Mouse (Mus musculus): ENCODE measurements around the gene Tsnaxip1. TPM values are rescaled to one million over a fixed set of nuclear protein-coding genes. Genes with fewer than 3 reads are reported as not detected.
A peak's percentile ranks its signal among the peaks of the same experiment; 100 is the strongest.

Gene Tsnaxip1
- under 1 TPM; 0.22 to 0.28 TPM for total RNA-seq (2021)
- long read RNA-seq, experiment 1, result 0 reads
- long read RNA-seq, experiment 2, partial matches to known transcripts, result 0 of 1 reads
- long read RNA-seq, experiment 2, other reads (novel, unspliced or antisense), result 0 of 1 reads

DNA sequence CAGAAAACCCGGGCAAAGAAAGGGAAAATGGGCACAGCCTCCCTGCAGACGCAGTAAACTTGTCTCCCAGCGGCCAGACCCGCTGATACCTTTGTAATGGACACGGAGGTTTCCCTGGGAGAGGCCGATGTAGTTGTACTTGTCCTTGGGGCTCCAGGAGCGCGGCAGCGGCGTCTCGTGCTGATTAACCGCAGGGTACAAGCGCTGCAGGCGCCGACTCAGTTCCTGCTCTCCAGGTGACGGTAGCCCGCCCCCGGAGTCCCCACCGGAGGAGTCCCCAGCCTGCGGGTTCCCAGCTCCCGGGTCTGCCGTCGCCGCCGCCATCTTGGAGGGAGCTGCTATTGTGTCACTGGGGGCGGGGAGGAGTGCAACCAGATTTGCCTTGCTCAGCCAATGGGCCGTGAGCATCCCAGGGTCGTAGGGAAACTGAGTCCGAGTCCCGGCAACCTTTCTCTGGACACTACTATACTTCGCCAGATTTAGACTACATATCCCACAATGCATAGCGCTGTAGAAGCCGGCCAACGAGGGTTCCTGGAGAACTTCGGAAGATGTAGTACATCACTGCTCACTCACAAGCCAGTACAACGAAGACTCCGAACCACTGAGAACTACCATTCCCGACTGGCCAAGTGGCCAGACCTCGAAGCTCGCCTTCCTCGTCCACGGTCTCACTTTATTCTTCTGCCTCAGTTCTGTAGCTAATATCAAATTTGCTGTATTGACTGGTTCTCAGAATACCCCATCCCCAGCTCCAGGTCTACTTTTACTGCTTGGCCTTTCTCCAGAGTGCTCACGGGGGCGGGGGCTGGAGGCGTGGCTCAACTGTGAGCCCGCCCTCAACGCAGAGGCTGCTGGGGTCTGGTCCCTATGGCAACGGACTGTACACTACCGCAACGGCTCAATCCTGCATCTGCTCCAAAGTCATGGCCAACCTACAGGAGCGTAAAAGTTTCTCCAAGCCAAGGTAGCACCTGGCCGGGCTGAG lies at the start of gene Tsnaxip1, which contains the start of gene Ranbp10:
Tsnaxip1 (plus strand) TSS at position 871 of the 988 bp plus-strand sequence.
Ranbp10 (minus strand) TSS at position 490 of the 988 bp plus-strand sequence.
- DNase-seq (ENCODE audit: low spot score in 2 of 2), result peak; percentile 94 to 99
- TF ChIP-seq CTCF (conservative IDR thresholded peaks at IDR 0.05), result peak; percentile 19; the same call in 1 of the 2 replicates
- peak within 1 kb of the TSS; percentile 95 for H3K27ac ChIP-seq
- peak within 1 kb of the TSS; percentile 88 for H3K4me3 ChIP-seq

DNA sequence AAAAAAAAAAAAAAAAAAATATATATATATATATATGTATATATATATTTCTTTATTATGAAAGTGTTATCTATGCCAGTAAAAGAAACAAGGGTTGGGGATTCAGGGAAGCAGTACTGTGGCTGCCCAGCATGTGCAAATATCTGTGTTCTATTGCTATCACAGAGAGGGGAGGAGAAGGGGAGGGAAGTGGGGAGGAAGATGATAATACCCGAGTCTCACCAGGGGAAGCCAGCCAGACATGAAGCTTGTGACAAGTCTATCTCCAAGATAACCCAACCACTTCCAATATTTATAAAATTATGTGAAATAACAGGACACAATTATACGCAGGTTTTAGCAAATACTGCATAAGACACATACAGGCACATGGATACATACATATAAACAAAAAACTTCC lies 49.7 kb upstream of the Tsnaxip1 start:
- H3K27ac ChIP-seq, result no peak overlapping the region
- no peak for DNase-seq (ENCODE audit: low spot score in 2 of 2)
- no peak for TF ChIP-seq CTCF (conservative IDR thresholded peaks at IDR 0.05)
- H3K4me3 ChIP-seq, result no peak overlapping the region

DNA sequence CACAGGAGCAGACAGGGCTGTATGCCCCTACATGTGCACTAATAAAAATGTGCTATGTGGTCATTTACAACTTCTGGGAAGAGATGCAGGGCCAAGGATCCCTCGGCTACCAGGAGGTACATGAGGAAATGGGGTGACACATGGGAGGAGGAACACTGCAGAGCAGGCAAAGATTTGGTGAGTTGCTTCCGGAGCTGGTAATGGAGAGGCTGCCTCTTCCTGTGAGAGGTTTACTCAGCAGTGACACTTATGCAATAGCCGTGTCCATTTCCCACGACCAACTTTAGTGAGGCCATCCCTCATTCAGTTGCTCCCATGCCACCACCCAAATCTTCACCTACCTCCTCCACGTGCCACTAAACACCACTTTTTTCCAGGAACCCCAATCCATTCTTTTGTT lies 47.2 kb upstream of the Tsnaxip1 start:
- no peak for TF ChIP-seq CTCF (conservative IDR thresholded peaks at IDR 0.05)
- no peak overlapping the region for H3K4me3 ChIP-seq
- no peak overlapping the region for H3K27ac ChIP-seq
- DNase-seq (ENCODE audit: low spot score in 2 of 2), result no peak

DNA sequence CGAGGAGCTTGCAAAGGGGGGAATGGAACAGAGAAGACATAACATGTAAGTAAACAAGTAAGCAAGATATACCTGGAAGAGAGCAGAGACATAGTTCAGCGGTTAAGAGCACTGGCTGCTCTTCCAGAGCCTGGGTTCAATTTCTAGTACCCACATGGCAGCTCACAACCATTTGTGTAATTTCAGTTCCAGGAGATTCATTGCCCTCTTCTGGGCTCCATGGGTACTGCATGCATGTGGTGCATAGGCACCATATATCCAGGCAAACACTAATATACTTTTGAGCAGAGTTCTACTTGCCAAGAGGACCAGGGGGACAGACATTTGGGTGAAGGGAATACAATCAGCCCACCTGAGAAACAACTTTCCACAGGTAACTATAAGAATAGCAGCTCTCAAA lies 39.3 kb upstream of the Tsnaxip1 start:
- no peak for DNase-seq (ENCODE audit: low spot score in 2 of 2)
- peak; percentile 79 for TF ChIP-seq CTCF (conservative IDR thresholded peaks at IDR 0.05)
- H3K4me3 ChIP-seq, result no peak overlapping the region
- H3K27ac ChIP-seq, result no peak overlapping the region

DNA sequence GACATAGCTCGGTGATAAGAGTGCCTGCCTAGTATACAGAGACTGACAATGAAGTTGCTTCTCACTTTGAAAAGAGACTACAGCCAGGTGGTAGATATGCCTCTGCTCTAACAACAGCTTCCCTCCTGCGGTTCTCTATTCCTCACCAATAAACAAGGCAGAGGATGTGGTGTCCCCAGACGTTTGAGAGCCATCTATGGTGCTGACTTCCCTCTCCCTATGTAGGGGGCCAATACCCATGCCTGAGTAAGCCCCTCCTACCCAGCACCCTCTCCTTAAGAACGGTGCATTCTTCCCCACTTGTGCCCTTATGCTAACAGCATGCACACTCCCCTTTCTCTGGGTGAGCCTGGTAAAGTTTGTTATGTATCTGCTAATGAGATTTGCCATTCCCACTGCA lies 38.6 kb upstream of the Tsnaxip1 start:
- DNase-seq (ENCODE audit: low spot score in 2 of 2), result no peak
- H3K4me3 ChIP-seq, result no peak overlapping the region
- TF ChIP-seq CTCF (conservative IDR thresholded peaks at IDR 0.05), result no peak
- no peak overlapping the region for H3K27ac ChIP-seq

DNA sequence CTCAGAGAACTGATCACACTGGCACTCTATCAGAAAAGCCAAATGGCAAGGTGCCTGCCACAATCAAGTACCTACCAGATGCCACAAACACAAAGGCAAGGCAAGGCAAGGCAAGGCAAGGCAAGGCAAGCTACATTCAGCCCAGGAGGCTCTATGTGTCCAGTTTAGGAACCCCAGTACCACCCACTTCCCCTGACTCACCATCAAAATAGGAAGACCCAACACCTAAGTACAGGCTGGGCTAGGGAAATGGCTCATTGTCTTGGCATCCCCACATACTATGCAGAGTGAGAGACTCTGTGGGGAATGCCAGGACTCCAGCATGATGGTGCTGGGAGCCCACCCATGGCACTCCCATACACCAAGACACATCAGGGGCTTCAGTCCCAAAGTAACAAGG lies 37.9 kb upstream of the Tsnaxip1 start:
- Histone ChIP-seq H3K4me3 (no peak overlapping the region), H3K27ac (no peak overlapping the region)
- DNase-seq (ENCODE audit: low spot score in 2 of 2), result no peak
- TF ChIP-seq CTCF (conservative IDR thresholded peaks at IDR 0.05), result no peak

DNA sequence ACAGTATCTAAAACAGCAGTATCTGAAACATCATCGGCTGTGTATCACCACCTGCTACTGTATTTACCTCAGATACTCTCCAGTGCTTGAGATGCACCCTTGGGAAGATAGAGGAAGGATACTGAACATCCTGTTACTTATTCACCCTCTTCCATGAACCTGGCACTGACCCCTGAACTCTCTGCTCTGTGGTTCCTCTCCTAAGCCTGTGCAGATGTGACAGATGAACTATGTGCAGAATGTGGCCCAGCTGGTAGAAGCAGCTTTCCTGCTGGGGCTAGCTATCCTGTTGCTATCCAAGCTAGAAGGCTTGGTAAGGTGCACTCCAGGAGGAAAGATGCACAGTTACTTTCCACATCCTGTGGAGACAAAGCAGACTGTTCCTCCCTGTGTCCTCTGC lies 34.2 kb upstream of the Tsnaxip1 start:
- TF ChIP-seq CTCF (conservative IDR thresholded peaks at IDR 0.05), result no peak
- DNase-seq (ENCODE audit: low spot score in 2 of 2), result no peak
- peak overlapping the region; percentile 50; the same call in 1 of the 2 replicates for H3K27ac ChIP-seq
- H3K4me3 ChIP-seq, result no peak overlapping the region

DNA sequence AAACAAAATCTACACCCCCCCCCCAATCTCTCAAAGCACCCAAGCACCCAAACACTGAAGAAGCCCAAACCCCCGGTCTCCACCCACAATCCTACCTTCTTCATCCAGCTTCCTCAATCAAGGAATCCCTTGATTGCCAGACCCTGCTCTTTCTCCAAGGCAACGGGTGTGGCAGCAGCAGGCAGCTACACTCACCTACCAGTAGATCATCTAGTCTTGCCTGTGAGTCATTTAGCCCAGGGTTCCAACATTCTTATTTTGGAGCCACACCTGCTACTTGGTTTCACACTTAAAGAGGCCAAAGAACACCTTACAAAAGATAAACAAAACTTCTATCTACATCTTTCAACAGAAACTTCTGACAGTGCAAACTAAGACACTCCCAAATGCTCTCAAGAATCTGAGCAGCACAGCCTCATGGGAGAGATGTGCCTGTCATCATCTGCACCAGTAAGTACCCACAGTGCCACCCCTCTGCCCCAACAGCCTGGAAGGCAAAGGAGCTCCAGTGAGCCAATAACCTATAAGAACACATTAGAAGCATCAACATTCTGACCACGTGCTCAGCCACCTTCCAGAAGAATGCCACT lies 33.4 kb upstream of the Tsnaxip1 start:
- no peak for TF ChIP-seq CTCF (conservative IDR thresholded peaks at IDR 0.05)
- no peak for DNase-seq (ENCODE audit: low spot score in 2 of 2)
- no peak overlapping the region for H3K4me3 ChIP-seq
- no peak overlapping the region for H3K27ac ChIP-seq

DNA sequence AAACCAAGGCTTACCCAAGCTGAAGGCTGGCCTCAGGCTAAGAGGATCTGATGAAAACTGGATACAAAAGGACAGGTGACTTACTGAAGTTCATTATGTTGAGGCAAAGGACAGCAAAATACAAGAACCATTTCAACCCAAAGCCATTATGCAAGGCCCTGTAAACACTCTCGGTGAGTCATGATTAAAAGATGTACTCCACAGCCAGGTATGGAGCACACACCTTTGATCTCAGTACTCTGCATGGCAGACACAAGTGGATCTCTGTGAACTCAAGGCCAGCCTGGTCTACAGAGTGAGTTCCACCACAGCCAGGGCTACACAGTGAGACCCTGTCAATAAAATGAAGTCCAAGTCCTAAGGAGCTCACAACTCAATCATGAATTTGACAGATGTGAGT lies 31.7 kb upstream of the Tsnaxip1 start:
- no peak for TF ChIP-seq CTCF (conservative IDR thresholded peaks at IDR 0.05)
- no peak overlapping the region for H3K4me3 ChIP-seq
- no peak overlapping the region for H3K27ac ChIP-seq
- DNase-seq (ENCODE audit: low spot score in 2 of 2), result no peak

DNA sequence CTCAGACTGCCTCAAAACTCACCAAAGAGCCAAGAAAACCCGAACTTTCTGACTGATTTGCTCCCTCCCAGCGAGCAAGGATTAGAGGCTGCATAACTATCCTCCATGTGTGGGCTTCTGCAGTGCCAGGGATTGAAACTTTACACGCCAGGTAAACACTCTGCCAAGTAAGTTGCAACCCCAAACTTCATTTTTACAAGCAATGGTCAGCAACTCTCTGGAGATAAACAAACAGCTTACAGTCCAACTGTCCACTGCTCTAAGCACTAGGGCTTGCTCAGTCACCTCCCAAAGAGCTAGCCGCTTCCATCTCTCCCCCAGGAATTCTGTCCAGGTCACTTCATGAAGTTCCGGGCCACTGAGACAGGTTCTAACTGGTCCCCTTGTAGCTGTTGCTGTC lies 29.1 kb upstream of the Tsnaxip1 start:
- TF ChIP-seq CTCF (conservative IDR thresholded peaks at IDR 0.05), result no peak
- H3K4me3 ChIP-seq, result no peak overlapping the region

DNA sequence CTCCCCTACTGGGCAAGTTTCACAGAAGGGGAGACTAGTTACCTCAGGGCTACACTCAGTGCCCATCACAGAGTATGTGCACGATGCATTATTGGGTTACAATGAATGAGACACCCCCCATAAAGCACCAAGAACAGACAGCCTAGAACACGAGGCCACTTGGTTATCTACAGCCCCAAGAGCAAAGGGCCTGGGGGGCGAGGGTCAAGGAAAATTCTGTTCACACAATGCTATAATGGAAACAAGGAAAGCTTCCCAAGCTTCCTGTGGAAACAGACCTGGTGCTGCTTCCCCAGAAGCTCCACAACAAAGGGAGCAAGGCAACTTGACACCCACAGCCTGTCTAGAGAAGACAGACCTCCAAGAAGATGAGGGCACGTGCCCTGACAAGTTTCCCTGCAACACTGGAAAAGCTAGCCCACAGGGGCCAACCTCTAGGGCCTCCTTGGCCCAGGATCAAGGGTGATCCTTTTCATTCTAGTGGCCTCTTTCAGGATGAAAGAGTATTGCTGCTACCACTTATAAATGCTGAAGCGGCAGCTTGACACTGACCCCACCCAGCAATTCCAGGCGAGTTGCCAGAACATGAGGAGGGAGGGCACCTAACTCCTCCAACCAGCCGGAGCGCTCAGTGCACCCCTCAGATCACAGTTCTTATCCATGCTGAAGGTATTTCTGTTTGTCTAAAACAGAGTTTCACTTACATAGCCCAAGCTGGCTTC lies 28.3 kb upstream of the Tsnaxip1 start:
- DNase-seq (ENCODE audit: low spot score in 2 of 2), result peak; percentile 41 to 44
- no peak overlapping the region for H3K27ac ChIP-seq
- H3K4me3 ChIP-seq, result no peak overlapping the region
- no peak for TF ChIP-seq CTCF (conservative IDR thresholded peaks at IDR 0.05)

More for the DNA sequence above, 29.1 kb upstream of the Tsnaxip1 start:
- no peak overlapping the region for H3K27ac ChIP-seq
- DNase-seq (ENCODE audit: low spot score in 2 of 2), result no peak

DNA sequence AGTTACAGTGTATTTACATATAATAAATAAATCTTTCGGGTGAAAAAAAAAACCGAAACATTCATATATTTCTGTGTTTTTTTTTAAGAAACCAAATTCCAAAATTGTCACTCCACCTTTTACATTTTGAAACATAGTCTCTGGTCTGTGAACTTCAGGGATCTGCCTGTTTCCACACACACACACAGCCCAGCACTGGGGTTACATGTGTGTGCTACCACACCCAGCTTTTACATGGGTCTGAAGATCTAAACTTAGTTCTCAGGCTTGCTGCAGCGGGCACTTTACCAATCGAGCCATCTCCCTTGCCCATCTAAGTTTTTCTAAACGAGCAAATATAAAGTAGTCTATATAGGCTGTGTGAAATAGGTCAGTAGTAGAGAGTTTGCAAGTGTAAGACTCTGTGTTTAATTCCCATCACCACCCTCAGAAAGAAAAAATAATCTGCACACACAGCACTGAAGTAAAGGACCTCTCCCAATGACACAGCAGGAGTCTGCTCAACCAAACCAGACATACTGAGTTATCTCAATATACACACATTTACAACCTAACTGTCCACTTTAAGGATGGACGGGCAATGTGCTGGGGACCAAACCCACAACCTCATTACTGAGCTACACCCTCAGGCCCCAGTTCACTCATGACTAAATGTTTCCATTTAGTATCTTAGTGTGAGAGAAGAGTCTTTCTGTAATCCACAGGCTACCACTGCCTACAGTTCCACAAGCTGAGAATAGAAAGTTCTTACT lies 26.2 kb upstream of the Tsnaxip1 start:
- DNase-seq (ENCODE audit: low spot score in 2 of 2), result no peak
- H3K4me3 ChIP-seq, result no peak overlapping the region
- no peak overlapping the region for H3K27ac ChIP-seq
- no peak for TF ChIP-seq CTCF (conservative IDR thresholded peaks at IDR 0.05)

Data from layer of hippocampus, adult 2 months (tissue).